Mouse (Mus musculus) kidney, adult 2 months (tissue): ENCODE measurements around the gene Arhgap31.

Experiments
- CTCF ChIP-seq: fragments of 200-500 bp; conservative IDR thresholded peaks from 2 replicates; pipeline ENCODE4 v1.5.1; 2011; ENCODE audit warnings: low read depth, mild to moderate bottlenecking, control low read depth, low read length, moderate library complexity, mixed read lengths; ENCODE audit not compliant: insufficient read depth, insufficient read length
- POLR2A ChIP-seq: fragments of 200-500 bp; IDR thresholded peaks from one replicate; pipeline ENCODE4 v1.6.1; 2011; ENCODE audit warnings: low read depth, low read length, control low read depth

DNA sequence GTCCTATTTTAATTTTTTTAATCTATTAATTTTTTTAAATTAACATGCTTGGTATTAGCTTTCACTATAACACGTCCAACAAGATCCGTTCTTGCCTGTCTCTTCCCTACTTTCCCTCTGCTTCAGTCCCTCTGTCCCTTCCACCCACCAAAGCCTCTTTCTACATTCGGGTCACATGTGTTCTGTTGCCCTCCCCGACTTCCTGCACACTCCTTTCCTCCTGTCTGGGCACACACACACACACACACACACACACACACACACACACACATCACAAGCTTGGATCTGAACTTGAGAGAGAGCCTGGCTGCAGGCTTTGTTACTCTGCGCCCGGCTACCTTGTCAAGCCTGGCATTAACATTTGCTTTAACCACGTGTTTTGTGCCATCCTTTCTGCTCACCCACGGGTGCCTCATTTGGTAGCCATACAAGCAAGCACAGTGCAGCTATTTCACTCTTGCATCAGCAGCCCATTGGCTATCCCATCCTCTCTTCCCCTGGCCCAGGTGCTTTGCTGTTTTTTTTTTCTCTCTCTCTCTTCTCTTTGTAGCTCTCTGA is 77.2 kb downstream of the Arhgap31 start:
- no peak for TF ChIP-seq CTCF
- TF ChIP-seq POLR2A = no peak
